Mouse (Mus musculus): Measurements from ENCODE around the gene Atg9b.

The Atg9b gene

DNA sequence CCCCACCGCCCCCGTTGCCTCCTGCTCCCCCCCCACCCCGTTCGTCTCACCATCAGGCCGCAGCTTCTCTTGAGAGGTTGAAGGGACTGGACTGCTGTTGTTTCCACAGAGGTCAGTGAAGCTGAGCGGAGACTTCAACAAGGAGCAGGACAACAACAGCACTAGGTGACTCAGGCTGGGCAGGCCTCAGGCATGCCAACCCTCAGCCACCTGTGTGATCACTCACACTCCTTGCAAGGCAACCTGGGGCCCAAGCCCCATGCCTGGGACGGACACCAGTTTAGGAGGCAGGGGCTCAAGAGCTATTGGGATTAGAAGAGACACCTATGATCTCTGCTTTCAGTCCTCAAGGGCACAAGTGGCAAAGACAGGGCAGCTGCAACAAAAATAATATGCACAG is at the start of gene Atg9b:
Gene Atg9b (minus strand): TSS at position 280 of the 400 bp plus-strand sequence.
- no peak for DNase-seq

DNA sequence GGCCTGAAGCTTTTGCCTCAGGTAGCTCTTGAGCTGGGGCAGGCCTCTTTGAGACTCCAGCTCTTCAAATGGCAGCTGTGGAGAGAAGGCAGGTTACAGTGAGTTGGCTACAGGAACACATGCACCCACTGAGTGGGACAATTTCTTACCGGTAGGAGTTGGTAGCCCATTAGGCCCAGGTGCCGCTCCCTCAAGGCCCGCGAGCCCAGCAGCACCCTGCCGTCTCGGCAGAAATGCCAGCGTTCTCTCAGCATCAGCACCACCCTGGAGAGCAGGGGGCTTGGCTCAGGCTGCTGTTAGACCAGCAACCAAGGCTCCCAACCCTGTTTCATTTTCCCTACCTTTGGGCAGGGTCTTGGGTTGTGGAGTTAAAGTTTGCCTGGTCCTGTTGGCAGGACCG is 49.2 kb upstream of the Atg9b start:
- no peak for DNase-seq

DNA sequence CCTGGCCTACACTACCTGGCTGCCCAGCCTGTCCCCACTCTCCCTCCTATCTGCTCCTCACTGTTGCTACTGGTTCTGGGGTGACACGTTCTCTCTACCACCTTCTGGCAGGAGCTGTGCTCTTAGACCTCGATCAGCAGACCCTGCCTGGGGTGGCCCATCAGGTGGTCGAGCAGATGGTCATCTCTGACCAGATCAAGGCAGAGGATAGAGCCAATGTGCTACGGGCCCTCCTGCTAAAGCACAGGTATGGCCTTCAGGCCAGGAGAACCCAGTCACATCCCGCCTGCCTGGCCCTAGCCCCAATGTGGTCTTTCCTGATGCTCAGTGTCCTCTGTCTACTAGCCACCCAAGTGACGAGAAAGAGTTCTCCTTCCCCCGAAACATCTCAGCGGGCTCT is 42.0 kb upstream of the Atg9b start:
- DNase-seq = no peak

- DNase-seq = peak in 1 of 2 experiments; percentile 38
These were observed 36.7 kb upstream of the Atg9b start for GRCm38 (mm10) chr5:24428596-24428995.

GRCm38 (mm10) chr5:24427981-24428402 is 36.0 kb upstream of the Atg9b start:
- peak; percentile 53 to 55 for DNase-seq

GRCm38 (mm10) chr5:24427285-24427633 is 35.3 kb upstream of the Atg9b start:
- no peak for DNase-seq

GRCm38 (mm10) chr5:24426556-24427284 is 34.8 kb upstream of the Atg9b start:
- no peak for DNase-seq

GRCm38 (mm10) chr5:24426037-24426432 is 34.1 kb upstream of the Atg9b start:
- DNase-seq = no peak

- DNase-seq = peak; percentile 68 to 69
These were observed 33.6 kb upstream of the Atg9b start for GRCm38 (mm10) chr5:24425421-24426036.

DNA sequence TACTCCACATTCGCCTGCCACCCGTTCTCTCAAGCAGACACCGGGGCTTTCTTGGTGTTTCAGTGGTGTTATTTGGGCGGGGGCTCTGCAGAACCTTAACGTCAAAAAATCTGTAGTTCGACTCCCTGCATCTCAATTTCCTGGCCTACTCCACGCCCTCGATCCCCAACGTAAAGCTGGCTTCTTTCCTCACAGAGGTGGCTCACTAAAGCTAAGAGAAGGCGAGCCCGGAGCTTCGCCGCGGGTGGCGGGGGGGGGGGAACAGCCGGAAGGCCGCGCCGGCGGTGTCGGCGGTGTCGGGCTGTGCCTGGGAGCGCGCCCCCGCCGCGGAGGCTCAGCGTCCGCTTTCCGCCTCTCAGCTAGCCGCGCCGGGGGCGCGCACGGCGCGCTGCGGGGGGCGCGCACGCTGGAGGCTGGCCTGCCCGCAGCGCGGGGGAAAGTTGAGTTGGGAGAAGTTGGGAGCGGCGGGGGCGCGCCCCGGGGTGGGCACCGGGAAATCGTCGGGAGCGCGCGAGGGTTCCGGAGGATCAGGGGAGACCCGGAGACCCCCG is 33.0 kb upstream of the Atg9b start:
- peak; percentile 77 to 84 for DNase-seq

- no peak for DNase-seq
These were observed 32.2 kb upstream of the Atg9b start for GRCm38 (mm10) chr5:24424004-24424781.

- peak; percentile 99 to 100 for DNase-seq
These were observed 31.4 kb upstream of the Atg9b start, which contains the start of the genes Cdk5 and Slc4a2 for GRCm38 (mm10) chr5:24423129-24424003. TSS of gene Cdk5 (minus strand) at chr5:24423530. TSS of gene Slc4a2 (plus strand) at chr5:24423837.

DNA sequence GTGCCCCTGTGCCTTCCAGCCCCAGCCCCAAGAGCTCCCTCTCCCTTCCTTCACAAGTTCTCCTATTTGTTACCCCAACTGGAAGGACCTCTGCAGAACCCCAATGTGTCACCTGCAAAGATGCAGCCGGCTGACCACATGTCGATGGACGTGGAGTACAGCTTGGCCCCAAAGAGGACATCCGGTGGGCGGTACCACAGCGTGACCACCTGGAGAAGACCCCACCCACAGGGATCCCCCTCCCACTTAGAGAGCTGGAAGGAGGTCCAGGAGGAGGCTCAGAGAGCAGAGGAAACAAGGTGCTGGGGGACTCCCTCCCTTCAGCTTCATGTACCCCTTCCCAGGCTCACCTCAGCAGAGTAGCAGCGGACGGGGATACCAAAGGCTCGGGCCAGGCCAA is 28.4 kb upstream of the Atg9b start:
- DNase-seq = no peak

DNA sequence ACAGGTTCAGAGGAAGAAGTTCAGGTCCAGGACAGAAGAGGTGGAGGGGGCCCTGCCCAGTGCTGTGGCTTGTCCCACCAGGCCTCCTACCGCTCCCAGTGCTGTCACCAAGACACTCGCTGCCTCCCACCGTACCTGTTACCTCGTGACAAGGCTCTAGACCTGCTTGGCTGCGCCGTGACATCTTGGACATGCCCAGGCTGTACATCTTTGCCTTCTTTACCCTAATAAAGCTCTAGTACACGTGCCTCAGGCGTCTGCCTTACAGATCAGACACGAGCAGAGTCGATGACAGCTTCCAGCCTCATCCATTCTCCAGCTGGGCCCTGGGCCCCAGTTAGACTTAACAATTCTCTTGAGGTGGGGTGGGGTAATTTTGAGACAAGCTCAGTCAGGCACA is 25.6 kb upstream of the Atg9b start:
- no peak for DNase-seq

DNA sequence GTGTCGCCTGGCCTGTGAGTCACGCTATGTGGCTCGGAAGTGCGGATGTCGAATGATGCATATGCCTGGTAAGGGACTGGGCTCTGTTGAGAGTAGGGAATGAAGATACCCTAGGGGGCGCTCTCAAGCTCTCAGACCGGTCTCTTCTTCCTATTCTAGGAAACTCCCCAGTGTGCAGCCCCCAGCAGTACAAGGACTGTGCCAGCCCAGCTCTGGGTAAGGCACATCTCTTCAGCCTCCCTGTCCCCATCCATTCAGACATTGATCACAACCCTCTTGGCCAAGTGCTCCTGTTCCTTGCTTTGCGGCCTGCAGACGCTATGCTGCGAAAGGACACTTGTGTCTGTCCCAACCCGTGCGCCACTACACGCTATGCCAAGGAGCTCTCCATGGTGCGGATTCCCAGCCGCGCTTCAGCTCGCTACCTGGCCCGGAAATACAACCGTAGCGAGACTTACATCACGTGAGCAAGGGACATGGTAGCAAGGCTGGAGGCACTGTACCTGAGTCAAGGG is 24.3 kb upstream of the Atg9b start:
- peak; percentile 84 to 91 for DNase-seq

- DNase-seq = peak in 1 of 2 experiments; percentile 43
These were observed 22.0 kb upstream of the Atg9b start for GRCm38 (mm10) chr5:24413938-24414337.

- DNase-seq = no peak
These were observed 21.2 kb upstream of the Atg9b start, which contains the start of gene Asic3 for GRCm38 (mm10) chr5:24413042-24413693. TSS of gene Asic3 (plus strand) at chr5:24413392.

DNA sequence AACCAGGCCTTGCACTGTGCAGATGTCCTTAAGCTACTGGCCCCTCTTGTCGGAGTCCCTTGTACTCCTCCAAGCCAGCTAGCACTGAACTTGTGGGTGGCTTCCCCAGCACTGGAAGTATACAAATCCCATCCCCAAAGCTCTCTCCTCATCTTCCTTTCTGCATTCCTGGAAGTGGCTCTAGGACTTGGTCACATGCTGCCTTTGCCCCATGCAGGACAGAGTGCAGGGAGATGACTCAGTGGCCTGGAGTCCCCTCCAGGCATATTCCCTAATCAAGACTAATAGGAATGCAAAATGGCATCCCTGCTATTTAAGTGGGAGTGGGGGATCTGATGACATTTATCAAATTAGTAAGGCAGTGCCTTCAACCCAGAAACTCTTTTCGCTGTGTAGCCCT is 20.1 kb upstream of the Atg9b start:
- no peak for DNase-seq

DNA sequence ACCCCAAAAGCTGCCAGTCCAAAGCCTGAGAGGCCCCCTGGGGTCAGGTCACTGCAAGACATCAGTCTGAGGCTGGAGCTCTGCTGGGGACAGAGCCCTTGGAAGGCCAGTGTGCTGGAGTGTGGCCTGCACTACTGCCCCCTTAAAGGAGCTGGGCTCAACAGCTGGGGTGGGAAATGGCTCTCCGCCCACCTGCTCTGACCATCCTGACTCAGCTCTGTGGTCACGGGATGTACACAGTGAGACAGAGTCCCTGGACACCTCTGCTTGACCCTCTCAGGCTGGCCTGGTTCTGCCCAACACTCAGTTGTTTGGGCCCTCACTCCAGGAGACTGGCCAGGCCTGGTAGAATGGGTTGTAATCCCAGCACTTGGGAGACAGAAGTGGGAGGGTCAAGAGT is 17.5 kb upstream of the Atg9b start:
- no peak for DNase-seq

GRCm38 (mm10) chr5:24408651-24409050 is 16.7 kb upstream of the Atg9b start:
- DNase-seq = peak in 1 of 2 experiments; percentile 33

GRCm38 (mm10) chr5:24405389-24405876 is 13.5 kb upstream of the Atg9b start:
- DNase-seq = no peak

All from cerebellum, postnatal 10 days (tissue).